Mouse (Mus musculus): ENCODE measurements at regions not wholly inside any gene's neighbourhood (a gene's known extent, or its start where the extent isn't known, plus 50 kb on each side); places are given as distances from the start of the nearest gene placed in this dataset.

- TF ChIP-seq CTCF (IDR thresholded peaks at IDR 0.05; ENCODE audit: extremely low read depth, insufficient read depth, low read length) (no peak), POLR2A (IDR thresholded peaks at IDR 0.05; ENCODE audit: extremely low read depth, insufficient read depth, low read length) (no peak)
These were observed 138.7 kb downstream of the Fam76b start for GRCm38 (mm10) chr9:13966212-13966611.
